Mouse (Mus musculus) colon, adult 2 months (tissue): ENCODE measurements around the gene Gulp1. TPM values are rescaled to one million over a fixed set of nuclear protein-coding genes. Genes with fewer than 3 reads are reported as not detected.

Source experiments
- polyA plus RNA-seq: library from polyadenylated mRNA; depleted of rRNA; stranded (reverse); fragments of >200 nt; gene quantifications from 2 replicates; pipeline ENCODE4 v1.2.3, GENCODE M21; 2012; rRNA removed

The Gulp1 gene
- polyA plus RNA-seq = 2.5 and 3.7 TPM in 2 replicates

GRCm38 (mm10) chr1:44551461-44552370, at the start of gene Gulp1:
Gene Gulp1 (plus strand): TSS chr1:44551511.

